Mouse (Mus musculus) limb, embryonic 14.5 days (tissue): ENCODE results near the gene AI464131. TPM values are rescaled to one million over a fixed set of nuclear protein-coding genes. Genes with fewer than 3 reads are reported as not detected.

Experiments used
- ATAC-seq: fragments of 200-750 bp; cut with Nextera tagmentation; 2 replicates; pipeline ENCODE4 v1.8.0; 2017; ENCODE audit warnings: low read depth, moderate number of reproducible peaks, moderate TSS enrichment; ENCODE audit not compliant: low FRiP score
- DNase-seq: peaks from one replicate; pipeline ENCODE4 v3.0.0-alpha.2; 2015; ENCODE audit warnings: low spot score
- H3K27ac ChIP-seq: fragments of 300-500 bp; sonication (generic); replicated peaks from 2 replicates; pipeline ENCODE4 v1.5.1; 2014; ENCODE audit warnings: low read depth, mild to moderate bottlenecking, low read length, moderate library complexity, mixed read lengths
- H3K27me3 ChIP-seq: fragments of 300-500 bp; sonication (generic); 2 replicates; pipeline ENCODE4 v1.6.1; 2014; ENCODE audit warnings: low read length, mixed read lengths; ENCODE audit not compliant: control insufficient read depth, insufficient read depth
- H3K36me3 ChIP-seq: fragments of 300-500 bp; sonication (generic); 2 replicates; pipeline ENCODE4 v1.6.1; 2014; ENCODE audit warnings: mild to moderate bottlenecking, low read length, moderate library complexity, mixed read lengths; ENCODE audit not compliant: control insufficient read depth, insufficient read depth
- H3K4me1 ChIP-seq: fragments of 300-500 bp; sonication (generic); 2 replicates; pipeline ENCODE4 v1.6.1; 2014; ENCODE audit warnings: antibody characterized with exemption, low read length, mixed read lengths; ENCODE audit not compliant: control insufficient read depth, insufficient read depth
- H3K4me2 ChIP-seq: fragments of 300-500 bp; sonication (generic); replicated peaks from 2 replicates; pipeline ENCODE4 v1.6.1; 2014; ENCODE audit warnings: low read depth, mild to moderate bottlenecking, low read length, moderate library complexity; ENCODE audit not compliant: severe bottlenecking
- H3K4me3 ChIP-seq: fragments of 300-500 bp; sonication (generic); replicated peaks from 2 replicates; pipeline ENCODE4 v1.5.1; 2014; ENCODE audit warnings: low read length
- H3K9ac ChIP-seq: fragments of 300-500 bp; sonication (generic); 2 replicates; pipeline ENCODE4 v1.6.1; 2014; ENCODE audit warnings: mild to moderate bottlenecking, low read depth, low read length, moderate library complexity; ENCODE audit not compliant: severe bottlenecking
- H3K9me3 ChIP-seq: fragments of 300-500 bp; sonication (generic); 2 replicates; pipeline ENCODE4 v1.6.1; 2016; ENCODE audit warnings: low read length; ENCODE audit not compliant: control insufficient read depth
- POLR2A ChIP-seq: fragments of 200-500 bp; IDR thresholded peaks from 2 replicates; pipeline ENCODE4 v1.8.0; 2012; ENCODE audit warnings: inconsistent platforms, mild to moderate bottlenecking, moderate library complexity, borderline replicate concordance; ENCODE audit not compliant: insufficient read depth, insufficient read length; ENCODE audit errors: extremely low read depth
- WGBS: fragments of 180-500 bp; shearing (Covaris S2); extraction: QIAGEN DNeasy Blood & Tissue Kit; methylation state at CpG from one replicate; pipeline ENCODE4 v1.1.7; 2014; 5-methylcytosine and 5-hydroxymethylcytosine counted together
- polyA plus RNA-seq, 2 experiments: library from polyadenylated mRNA; depleted of rRNA in 1 of 2; stranded (reverse) in 1 of 2; unstranded in 1 of 2; fragments of >200 nt; fragmentation: Nextera tagmentation in 1 of 2; extraction: Ambion mirVana in 1 of 2; gene quantifications; 2 replicates each; pipeline versions ENCODE4 v1.2.1 to v1.2.3; 2012 to 2014

Gene AI464131
- polyA plus RNA-seq, 2 experiments = 5.4 to 5.9 TPM

- Histone ChIP-seq H3K9ac (no peak overlapping the region), H3K4me2 (no peak overlapping the region), H3K9me3 (no peaks in the 10 kb centered on the region), H3K27ac (no peak overlapping the region), H3K27me3 (peaks cover 24% of the 10 kb centered on the region), H3K4me3 (no peak overlapping the region), H3K36me3 (no peaks in the 10 kb centered on the region), H3K4me1 (peaks cover 10% of the 10 kb centered on the region; the same call in 1 of the 2 replicates)
- no peak for DNase-seq
- ATAC-seq = no peak
- TF ChIP-seq POLR2A = no peak
- WGBS = 88% methylated on average over 3 of the region's 3 CpGs
These were observed 9.3 kb downstream of the AI464131 start for GRCm38 (mm10) chr4:41493464-41494116.

DNA sequence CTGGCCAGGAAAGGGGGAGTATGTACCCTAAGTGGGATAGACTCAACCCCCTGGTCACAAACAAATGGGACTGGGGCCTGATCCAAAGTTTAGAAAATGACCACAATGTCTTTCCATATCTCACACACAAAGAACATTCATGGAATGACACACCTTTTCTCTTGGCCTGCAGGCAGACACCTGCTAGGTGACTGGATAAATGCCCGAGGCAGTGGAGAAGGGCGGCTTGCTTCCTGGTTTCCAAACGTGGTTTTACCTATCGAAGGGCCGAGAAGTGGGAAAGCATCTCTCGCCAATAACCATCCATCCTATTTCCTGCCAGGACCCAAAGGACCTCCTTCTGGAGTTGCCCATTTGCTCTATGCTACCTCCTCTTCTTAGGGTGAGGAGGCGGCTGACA lies 9.9 kb downstream of the AI464131 start:
- ATAC-seq (no peak), DNase-seq (no peak)
- H3K36me3 ChIP-seq = no peaks in the 10 kb centered on the region
- H3K27me3 ChIP-seq = peaks cover 17% of the 10 kb centered on the region
- peaks cover 5% of the 10 kb centered on the region; the same call in 1 of the 2 replicates for H3K4me1 ChIP-seq
- H3K9ac ChIP-seq = no peak overlapping the region
- H3K4me2 ChIP-seq = no peak overlapping the region
- H3K4me3 ChIP-seq = no peak overlapping the region
- H3K9me3 ChIP-seq = no peaks in the 10 kb centered on the region
- no peak overlapping the region for H3K27ac ChIP-seq
- TF ChIP-seq POLR2A = no peak
- 84% methylated on average over 7 of the region's 7 CpGs for WGBS

DNA sequence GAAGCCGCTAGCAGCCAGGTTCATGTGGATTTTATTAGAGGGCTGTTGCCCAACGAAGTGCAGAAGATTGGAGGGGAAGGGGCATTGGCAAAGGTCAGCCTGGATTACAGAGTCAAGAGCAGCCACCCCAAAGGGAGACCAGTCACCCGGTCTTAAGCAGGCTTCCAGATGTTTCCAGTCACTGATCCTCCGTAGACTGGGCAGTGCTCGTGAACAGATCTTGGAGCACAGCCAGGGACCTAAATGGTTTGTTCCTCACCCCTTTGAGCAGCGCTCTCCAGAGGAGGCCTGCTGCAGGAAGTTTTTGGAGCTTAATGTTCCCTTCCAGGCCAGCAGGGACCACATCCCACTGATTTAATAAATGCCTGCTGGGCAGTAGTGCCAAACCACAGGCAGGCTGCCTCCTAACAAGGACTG lies 21.3 kb downstream of the AI464131 start:
- Histone ChIP-seq H3K36me3 (no peaks in the 10 kb centered on the region), H3K4me3 (no peak overlapping the region), H3K9ac (no peak overlapping the region), H3K9me3 (no peaks in the 10 kb centered on the region), H3K4me1 (peaks cover 12% of the 10 kb centered on the region), H3K27me3 (no peaks in the 10 kb centered on the region), H3K27ac (peak overlapping the region; percentile 44; the same call in 1 of the 2 replicates), H3K4me2 (peak overlapping the region; percentile 1; the same call in 1 of the 2 replicates)
- ATAC-seq = peak; percentile 79
- 17% methylated on average over 6 of the region's 6 CpGs for WGBS
- TF ChIP-seq POLR2A = no peak
- DNase-seq = peak; percentile 83

- Histone ChIP-seq H3K4me1 (peaks cover 12% of the 10 kb centered on the region), H3K4me3 (no peak overlapping the region), H3K27me3 (no peaks in the 10 kb centered on the region), H3K4me2 (no peak overlapping the region), H3K9ac (no peak overlapping the region), H3K9me3 (no peaks in the 10 kb centered on the region), H3K27ac (no peak overlapping the region), H3K36me3 (no peaks in the 10 kb centered on the region)
- DNase-seq (no peak), ATAC-seq (no peak)
- 79% methylated on average over 8 of the region's 8 CpGs for WGBS
- TF ChIP-seq POLR2A = no peak
These were observed 22.6 kb downstream of the AI464131 start for GRCm38 (mm10) chr4:41480254-41480653.

GRCm38 (mm10) chr4:41479456-41479804 lies 23.4 kb downstream of the AI464131 start:
- Histone ChIP-seq H3K27me3 (no peaks in the 10 kb centered on the region), H3K9ac (no peak overlapping the region), H3K4me2 (no peak overlapping the region), H3K27ac (no peak overlapping the region), H3K9me3 (no peaks in the 10 kb centered on the region), H3K36me3 (no peaks in the 10 kb centered on the region), H3K4me1 (peaks cover 12% of the 10 kb centered on the region), H3K4me3 (no peak overlapping the region)
- ATAC-seq (no peak), DNase-seq (peak; percentile 52)
- 44% methylated on average over 1 of the region's 1 CpGs for WGBS
- TF ChIP-seq POLR2A = no peak
